Mouse (Mus musculus): ENCODE measurements at regions not wholly inside any gene's neighbourhood (a gene's known extent, or its start where the extent isn't known, plus 50 kb on each side); places are given as distances from the start of the nearest gene placed in this dataset.

GRCm38 (mm10) chr2:147267257-147267656, 73.2 kb upstream of the Nkx2-2 start:
- no peak for TF ChIP-seq CTCF (IDR thresholded peaks at IDR 0.05; ENCODE audit: extremely low read depth, insufficient read depth, low read length)
- no peak for TF ChIP-seq POLR2A (IDR thresholded peaks at IDR 0.05; ENCODE audit: extremely low read depth, insufficient read depth, low read length)
